Mouse (Mus musculus) myocyte (in vitro differentiated cells): ENCODE measurements around the gene Ddx46.

ENCODE experiments used
- E2F4 ChIP-seq: IDR thresholded peaks from one replicate; pipeline ENCODE4 v1.6.1; 2011; ENCODE audit warnings: mild to moderate bottlenecking, control low read depth, moderate library complexity; ENCODE audit not compliant: insufficient read depth
- MAX ChIP-seq: IDR thresholded peaks from one replicate; pipeline ENCODE4 v1.6.1; 2011; ENCODE audit warnings: low read depth, mild to moderate bottlenecking, control low read depth
- MYOD1 ChIP-seq, 3 experiments: IDR thresholded peaks; one replicate each; pipeline ENCODE4 v1.6.1; 2011; ENCODE audit warnings: control low read depth in 2 of 3, low read depth in 2 of 3, mild to moderate bottlenecking in 2 of 3, moderate library complexity in 1 of 3; ENCODE audit not compliant: insufficient read length in 2 of 3, control insufficient read depth in 1 of 3
- POLR2A ChIP-seq: IDR thresholded peaks from one replicate; pipeline ENCODE4 v1.6.1; 2011; ENCODE audit warnings: low read depth, mild to moderate bottlenecking, control low read depth, moderate library complexity; ENCODE audit not compliant: insufficient read length
- POLR2AphosphoS2 ChIP-seq: IDR thresholded peaks from one replicate; pipeline ENCODE4 v1.6.1; 2011; ENCODE audit warnings: low read depth, control low read depth; ENCODE audit not compliant: insufficient read length
- TCF12 ChIP-seq: IDR thresholded peaks from one replicate; pipeline ENCODE4 v1.6.1; 2011; ENCODE audit warnings: mild to moderate bottlenecking, control low read depth; ENCODE audit not compliant: poor library complexity, insufficient read depth, severe bottlenecking
- USF1 ChIP-seq: IDR thresholded peaks from one replicate; pipeline ENCODE4 v1.6.1; 2011; ENCODE audit warnings: low read depth, mild to moderate bottlenecking, control low read depth, moderate library complexity

- TF ChIP-seq POLR2A (no peak), E2F4 (no peak), MAX (no peak), POLR2AphosphoS2 (no peak), MYOD1 (IDR thresholded peaks at IDR 0.05; ENCODE audit: control insufficient read depth in 1 of 3, insufficient read length in 2 of 3, low read depth in 2 of 3) (no peak), TCF12 (no peak), USF1 (no peak)
Observed at GRCm38 (mm10) chr13:55683581-55683980, 48.8 kb downstream of the Ddx46 start.
